Mouse (Mus musculus): ENCODE results near the gene Tirap.
"Not testable (repeated sequence)": the region's sequence is repeated elsewhere in the genome, so short reads cannot be mapped to it uniquely, and the experiment has no call there.

Gene Tirap

GRCm38 (mm10) chr9:35147261-35147660 is 52.8 kb downstream of the Tirap start:
- not testable (repeated sequence) for DNase-seq (ENCODE audit: low spot score in 2 of 2)

DNA sequence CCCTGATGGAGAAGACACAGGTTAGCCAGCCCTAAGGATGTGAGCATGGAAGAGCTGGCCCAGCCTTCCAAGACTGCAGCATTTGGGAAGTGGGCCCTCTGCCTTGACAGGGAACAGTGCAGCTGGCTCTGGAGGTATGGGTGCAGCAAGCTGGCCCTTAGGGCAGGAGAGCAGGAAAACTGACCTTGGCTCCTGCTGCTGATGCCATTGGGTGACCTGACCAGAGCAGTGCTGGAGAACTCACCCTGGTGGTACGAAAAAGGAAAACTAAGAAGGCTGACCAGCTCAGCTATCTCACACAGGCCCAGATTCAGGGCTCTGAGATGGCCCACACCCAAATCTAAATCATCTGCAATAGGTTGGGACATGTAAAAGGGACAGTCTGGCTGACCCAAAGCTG is 54.3 kb downstream of the Tirap start:
- DNase-seq (ENCODE audit: low spot score in 2 of 2): no peak

DNA sequence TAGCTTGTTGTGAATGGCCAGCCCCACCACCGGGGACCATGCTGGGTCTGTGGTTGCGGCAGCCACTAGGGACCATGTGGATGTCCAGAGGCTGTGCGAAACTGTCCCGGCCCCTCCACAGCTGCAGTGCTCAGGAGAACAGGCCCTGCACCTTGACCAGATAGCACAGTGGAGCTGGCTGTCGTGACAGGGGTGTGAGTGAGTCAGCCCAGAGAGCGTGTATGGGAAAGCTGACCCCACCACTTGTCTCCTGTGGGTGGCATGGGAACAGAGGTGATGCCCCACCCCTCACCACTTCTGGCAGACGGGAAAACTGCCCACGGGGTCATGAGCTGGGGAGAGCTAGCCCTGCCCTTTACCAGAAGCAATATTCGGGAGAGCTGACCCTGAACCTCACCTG is 55.0 kb downstream of the Tirap start:
- no peak for DNase-seq (ENCODE audit: low spot score in 2 of 2)

GRCm38 (mm10) chr9:35142221-35142620 is 57.9 kb downstream of the Tirap start:
- no peak for DNase-seq (ENCODE audit: low spot score in 2 of 2)

DNA sequence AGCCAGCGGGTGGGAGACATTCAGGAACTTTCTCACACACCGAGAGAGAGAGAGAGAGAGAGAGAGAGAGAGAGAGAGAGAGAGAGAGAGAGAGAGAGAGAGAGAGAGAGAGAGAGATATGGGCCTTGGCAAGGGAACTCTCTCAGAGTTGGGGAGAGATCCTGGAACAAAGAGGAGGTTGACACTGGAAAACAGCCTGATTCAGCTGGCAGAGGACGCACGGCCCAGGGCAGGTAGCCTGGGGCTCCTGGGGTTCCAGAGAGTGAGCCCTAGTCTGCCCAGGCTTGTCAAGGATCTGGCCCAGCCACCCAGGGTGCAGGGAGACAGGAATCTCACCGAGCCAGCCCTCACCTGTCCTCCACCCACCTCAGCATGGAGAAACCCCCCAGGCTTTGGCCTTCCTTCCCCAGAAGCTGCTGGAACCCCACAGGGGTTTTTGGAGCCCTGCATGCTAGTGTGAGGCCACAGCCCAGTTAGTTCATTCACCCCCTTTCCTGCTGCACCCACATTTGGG is 60.8 kb downstream of the Tirap start:
- DNase-seq (ENCODE audit: low spot score in 2 of 2): no peak

DNA sequence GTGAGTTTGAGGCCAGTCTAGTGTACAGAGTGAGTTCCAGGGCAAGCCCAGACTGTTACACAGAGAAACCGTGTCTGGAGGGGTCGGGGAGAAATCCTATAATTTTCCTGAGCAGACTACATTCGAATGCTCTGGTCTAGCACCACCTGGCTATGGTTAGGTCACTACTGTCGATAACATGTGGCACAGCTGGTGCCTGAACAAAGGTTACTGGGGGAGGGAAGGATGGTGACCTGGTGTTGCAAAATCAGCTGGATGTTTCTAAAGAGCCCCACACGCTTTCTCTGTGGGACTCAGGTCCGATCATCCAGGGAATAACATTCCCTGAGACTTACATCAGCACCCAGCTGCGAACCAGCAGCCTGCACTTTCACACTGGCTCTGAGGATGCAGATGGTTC is 62.1 kb downstream of the Tirap start:
- no peak for DNase-seq (ENCODE audit: low spot score in 2 of 2)

DNA sequence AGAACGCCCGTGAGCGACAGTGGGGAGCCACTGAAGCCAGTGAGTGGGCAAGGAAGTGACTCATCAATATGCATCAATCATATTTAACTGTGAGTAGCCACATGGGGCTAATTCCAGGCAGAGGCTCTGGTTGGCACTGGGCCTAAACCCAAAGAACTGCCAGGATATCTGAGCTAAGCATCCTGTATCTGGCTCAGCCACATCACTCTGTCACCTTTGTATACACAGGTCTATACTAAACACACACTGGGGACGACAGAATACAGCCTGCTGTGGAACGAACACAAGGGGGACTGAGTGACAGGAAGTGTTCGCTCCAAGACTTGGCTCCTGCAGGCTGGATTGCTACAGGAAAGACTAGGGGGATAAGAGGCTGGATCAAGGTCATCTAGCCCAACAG is 64.5 kb downstream of the Tirap start:
- DNase-seq (ENCODE audit: low spot score in 2 of 2): no peak
